Mouse (Mus musculus): ENCODE measurements around the gene Garnl3.
A peak's percentile ranks its signal among the peaks of the same experiment; 100 is the strongest.

The Garnl3 gene

DNA sequence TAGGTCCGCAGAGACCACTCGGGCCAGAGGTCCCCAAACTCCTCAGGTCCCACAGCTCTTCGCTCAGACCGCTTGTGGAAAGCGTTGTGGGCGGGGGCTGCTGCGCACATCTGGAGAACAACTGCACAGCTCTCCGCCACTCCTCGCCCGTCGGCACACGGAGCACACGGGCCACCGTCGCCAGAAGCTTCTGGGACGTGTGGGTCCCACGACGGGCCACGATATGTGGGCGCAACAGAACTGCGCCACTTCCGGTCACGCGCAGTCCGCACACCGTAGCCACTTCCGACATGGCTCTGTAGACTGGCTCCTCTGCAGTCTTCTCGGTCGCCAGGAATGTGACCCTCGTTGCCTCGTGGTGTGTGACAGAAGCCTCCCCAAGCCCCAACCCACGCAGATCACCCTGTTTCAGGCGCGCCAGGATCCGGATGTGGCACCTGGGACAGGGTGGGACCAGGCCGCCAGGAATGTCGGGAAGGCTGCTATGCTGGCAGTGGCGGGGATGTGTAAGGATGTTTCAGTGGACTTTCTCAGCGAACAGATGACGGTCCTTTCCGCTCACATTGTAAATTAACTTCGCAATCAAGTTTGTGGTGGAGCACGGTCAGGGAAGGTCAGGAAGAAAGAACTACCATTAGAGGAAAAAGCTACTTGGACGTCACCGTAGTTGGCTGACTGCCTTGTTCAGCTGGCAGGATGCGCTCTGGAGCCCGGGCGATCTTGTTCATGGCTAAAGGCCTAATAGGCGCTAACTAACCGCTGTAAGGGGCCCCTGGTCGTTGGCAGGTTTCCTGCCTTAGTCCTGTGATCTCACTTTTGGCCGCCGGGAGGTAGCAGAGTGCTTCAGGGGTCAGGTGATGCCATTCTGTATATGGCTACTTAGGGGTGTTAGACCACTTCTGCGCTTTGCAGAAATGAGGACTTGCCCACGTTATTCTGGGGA is 164.5 kb downstream of the Garnl3 start:
- DNase-seq = peak; percentile 86 to 87

DNA sequence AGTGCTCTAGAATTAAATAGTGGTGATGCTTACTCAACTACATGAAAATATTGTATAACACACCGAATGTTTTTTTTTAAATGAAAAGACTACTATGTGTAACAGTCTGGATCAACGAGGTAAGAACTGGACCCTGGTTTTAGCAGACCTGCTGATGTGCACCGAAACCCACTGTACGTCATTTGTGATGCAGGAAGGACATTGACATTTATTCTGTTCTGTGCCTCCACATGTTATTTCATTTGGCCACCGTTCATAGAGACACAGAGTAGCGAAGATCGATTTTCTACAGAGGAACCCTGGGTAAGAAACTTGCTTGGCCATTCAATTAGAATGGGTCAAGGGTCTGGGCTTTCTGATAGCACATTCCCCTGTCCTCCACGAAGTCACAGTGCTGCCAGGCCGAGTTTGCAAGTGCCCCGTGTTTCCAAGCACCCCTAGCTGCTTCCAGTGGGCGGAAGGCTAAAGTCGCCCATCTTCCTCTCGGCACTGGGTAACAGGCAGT is 165.2 kb downstream of the Garnl3 start:
- DNase-seq = no peak

DNA sequence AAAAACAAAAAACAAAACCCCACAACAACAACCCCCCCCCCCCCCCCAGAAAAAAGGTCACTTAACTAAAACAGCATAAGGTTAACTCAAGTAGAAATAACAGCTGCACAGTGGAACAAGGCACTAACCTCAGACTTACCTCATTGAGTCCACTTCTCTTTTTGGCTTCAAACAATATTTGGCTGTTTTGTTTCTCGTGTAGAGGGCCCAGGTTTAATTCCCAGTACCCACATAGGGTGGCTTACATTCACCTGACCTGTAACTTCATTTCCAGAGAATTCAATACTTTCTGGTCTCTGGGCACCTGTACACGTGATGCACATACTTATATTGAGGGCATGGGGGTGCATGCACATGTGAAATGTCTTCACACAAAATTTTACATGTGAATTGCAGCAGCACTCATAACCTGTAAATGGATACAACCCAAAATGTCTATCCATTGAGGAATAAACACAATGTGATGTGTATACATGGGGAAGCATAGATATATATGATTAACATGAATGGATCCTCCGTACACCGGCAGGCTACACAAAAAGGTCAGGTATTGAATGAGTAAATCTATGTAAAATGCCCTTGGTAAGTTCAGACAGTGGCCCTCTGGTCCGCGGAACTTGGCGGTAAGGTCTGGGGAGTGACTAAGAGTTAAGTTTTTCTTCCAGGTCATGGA is 165.8 kb downstream of the Garnl3 start:
- no peak for DNase-seq

DNA sequence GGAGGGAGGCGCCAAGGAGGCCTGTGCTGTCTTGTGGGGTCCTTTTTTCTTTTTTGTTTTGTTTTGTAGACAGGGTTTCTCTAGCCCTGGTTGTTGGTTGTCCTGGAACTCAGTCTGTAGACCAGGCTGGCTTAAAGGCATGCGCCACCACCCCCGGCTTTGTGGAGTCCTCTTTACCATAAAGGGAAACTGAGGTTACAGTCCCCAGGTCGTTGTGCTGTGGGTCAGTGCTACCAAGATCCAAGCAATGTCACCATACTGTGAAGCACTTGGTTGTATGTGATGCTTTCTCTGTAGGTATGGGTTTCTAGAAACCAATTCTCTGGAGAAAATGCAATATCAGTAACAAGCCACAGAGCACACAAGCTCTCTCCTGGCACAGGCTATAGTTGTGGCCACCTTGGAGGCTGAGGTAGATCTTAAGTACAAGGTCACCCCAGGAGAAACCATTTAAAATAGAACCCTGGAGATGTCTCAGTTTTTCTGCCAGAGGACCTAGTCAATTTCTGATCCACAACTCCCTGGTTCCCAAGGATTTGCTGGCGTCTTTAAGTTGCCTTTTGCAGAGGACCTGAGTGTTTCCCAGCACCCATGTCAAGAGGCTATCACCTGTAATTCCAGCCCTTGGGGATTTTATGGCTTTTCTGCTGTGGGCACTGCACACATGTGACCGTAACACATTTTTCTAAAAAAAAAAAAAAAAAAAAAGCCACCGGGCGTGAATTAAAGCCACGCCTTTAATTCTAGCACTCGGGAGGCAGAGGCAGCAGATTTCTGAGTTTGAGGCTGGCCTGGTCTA is 166.6 kb downstream of the Garnl3 start:
- no peak for DNase-seq

DNA sequence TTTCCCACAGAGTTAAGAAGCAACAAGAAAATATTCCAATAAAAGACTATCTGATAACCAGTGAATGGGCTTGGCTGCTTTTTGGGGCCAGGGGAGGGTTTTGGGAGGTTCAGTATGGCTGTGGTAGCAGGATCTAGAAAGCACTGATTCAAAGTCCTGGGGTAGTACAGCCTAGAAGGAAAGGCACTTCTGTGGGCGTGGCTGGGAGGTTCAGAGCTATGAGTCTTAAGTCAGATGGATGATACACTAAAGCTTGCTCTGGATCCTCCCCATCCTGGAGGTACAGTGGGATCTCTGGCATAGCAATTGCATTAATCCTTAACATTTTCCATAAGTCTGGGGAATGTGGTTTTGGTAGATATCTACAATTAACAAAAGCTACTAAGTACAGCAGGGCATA is 167.5 kb downstream of the Garnl3 start:
- no peak for DNase-seq

DNA sequence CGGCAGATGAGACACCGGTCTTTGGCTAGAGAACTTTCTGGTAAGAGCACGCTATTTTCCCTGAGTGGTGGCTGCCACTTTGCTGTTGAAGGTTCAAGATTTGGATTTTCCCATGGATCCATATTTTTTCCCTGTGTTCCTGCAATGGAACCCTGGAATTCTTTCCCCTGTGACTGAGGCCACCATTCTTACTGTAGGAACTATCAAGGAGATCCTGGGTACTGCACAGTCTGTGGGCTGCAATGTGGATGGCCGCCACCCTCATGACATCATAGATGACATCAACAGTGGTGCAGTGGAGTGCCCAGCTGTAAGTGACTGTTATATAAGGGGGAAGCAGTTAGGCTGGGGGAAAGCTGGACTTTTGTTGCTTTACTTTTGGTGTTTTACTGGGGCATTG is 167.9 kb downstream of the Garnl3 start:
- no peak for DNase-seq

DNA sequence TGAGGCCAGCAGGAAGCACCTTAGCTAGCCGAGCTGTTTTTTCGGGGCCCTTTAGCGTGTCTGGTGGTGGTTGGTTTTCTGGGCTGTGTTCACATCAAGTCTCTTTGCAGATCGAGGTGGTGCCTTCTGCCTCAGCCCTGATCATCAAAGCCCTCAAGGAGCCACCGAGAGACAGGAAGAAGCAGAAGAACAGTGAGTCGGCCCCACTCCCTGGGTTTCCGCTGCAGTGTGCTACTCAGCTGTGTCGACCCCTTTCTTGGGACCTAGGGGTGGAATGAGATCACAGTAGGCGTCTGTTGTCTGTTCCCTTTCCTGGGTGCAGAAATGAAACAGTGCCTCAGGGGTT is 168.6 kb downstream of the Garnl3 start:
- no peak for DNase-seq

DNA sequence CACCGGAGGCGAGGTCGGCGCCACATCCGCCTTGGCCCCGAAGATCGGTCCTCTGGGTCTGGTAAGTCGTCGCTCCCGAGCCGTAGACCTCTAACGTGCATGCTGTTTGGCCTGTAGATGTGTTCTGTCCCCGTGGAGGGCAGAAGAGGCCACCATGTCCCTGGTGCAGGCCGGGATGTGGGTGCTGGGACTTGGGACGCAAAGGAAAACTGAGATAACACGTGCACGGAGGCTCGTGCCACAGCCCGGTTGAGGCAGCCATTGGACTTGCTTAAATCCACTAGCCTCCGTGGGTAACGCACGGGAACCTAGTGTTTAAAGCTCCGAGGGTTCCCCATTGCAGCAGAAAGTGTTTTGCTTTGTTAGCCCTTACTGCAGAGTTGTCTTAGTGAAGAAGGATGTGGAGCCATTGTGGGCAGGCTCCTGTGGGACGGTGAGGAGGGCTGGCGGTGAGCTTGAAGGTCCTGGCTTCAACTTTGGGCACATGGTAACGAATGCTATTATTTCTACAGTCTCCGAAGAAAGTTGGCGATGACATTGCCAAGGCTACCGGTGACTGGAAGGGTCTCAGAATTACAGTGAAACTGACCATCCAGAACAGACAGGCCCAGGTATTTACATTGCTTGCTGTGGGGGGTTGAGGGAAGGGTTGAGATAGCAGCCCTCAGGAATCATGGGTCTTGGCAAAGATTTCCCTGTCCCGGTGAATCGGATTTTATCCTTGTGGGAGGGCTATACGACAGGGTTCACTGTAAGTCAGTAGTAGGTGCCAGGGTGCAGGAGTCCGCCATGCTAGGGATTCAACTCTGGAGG is 169.2 kb downstream of the Garnl3 start:
- no peak for DNase-seq

DNA sequence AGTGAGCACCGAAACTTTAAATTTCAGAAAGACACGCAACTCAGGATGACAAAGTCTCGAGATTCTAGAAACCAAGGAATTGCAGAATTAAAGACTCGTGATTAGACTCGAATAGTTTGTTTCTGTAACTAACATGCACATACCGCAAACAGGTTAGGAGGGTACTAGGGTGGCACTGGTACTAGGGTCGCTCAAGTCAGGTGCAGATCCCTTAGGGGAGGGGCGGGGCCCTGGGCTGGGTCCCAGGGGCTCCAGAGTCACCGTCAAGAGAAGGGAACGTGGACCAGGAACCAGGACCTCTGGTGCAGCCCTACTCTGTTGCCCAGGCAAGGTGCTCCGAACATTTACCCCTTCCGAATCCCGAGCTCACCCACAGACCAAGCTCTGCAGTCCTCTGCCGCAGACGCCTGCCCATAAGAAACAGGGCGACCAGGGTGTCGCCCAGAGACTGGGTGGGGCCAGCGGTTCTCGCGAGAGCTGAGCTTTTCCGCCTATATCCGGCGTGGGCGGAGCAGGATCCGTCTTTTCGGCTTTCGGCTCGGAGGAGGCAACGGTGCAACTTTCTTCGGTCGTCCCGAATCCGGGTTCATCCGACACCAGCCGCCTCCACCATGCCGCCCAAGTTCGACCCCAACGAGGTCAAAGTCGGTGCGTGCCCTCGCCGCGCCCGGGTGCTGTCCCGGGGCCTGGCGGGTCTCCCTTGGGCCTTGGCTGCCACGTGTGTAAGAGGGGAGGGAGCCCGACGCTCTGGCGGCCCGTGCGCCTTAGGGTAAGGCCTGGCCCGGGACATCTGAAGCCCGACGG is 170.1 kb downstream of the Garnl3 start, which contains the start of the genes Rpl12 and Lrsam1:
Gene Rpl12, plus strand, starts transcription at position 368 of the 804 bp plus-strand sequence.
Gene Lrsam1, minus strand, starts transcription at position 423 of the 804 bp plus-strand sequence.
- DNase-seq = peak; percentile 90 to 94

DNA sequence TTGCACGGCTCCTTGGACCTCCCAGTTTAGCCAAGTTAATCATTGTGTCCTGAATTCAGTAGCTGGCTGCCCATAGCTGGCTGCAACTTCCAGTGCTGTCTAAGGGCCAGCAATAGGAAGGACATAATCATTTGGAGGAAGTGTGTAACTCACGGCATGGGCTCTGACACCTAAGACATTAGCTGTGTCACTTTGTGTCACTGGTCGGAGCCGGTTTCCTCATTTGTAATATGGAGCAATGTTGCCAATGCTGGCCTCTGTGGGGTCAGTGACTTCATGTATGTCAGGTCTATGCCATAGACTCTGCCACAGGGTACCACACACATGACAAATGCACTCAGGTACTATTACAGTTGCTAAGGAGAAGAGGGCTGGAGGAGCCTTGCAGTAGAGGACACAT is 171.2 kb downstream of the Garnl3 start:
- DNase-seq = no peak

DNA sequence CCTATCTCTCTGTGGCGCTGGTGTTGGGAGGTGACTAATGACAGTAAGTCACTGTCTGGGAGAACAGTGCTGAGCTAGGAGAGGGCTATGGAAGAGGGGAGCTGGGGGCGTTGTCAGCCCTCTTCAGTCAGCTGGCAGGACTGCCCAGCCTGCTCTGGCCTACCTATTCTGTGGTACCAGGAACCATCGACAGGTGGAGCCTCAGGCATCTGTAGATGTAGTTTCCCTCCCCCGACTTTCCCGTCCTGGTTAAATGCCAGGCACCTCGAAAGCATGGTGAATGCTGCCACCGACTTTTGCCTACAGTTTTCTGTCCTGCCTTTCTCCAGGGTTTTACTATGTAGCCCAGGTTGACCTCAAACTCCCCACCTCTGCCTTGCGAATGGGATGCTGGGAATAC is 174.1 kb downstream of the Garnl3 start:
- peak in 1 of 2 experiments; percentile 45 for DNase-seq

DNA sequence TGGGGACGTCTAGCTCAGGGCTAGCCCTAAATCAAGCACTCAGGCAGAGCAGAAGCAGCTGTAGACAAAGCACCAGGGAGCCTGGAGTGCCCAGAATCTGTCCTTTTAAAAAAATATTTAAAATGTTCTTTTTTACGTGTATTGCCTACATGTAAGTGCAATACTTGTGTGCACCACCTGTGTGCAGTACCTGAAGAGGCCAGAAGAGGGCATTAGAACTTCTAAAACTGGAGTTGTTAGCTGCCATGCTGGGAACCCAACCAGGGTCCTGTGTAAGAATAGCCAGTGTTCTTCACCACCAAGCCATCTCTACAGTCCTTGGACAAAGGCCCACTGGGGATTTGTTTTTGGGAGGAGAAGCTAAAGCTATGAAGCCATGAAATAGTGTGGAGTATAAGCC is 176.9 kb downstream of the Garnl3 start:
- DNase-seq = no peak

DNA sequence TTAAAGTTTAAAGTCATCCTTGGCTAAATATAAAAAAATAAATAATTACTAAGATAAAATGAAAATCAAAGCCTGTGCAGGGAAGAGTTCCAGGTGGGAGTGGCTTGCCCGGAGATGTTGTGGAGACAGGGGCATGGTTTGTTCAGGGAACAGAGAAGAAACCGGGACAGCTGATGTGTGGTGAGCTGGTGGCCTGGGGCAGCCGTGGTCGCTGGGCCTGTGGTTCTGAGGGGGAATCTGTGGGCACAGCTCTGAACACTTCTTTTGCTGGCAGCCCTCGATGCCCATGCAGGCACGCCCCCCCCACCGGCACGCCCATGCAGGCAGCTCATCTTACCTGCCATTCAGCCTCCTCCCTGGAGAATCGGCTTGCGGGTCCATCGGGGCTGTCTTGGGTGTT is 184.0 kb downstream of the Garnl3 start:
- DNase-seq = no peak

DNA sequence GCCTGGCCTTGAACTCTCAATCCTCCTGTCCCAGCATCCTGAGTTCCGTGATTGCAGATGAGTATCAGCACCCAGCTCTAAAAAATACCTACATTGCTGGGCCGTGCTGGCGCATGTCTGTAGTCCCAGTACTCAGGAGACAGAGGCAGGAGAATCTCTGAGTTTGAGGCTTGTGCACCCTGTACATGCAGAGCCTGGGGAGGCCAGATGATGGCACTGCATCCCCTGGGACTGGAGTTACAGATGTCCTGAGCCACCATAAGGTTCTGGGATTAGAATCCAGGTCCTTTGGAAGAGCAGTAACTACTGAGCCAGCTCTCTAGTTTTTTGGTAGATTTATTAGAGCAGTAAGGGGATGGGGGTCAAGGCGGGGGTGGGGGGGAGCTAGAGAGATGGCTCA is 191.0 kb downstream of the Garnl3 start:
- DNase-seq = no peak

DNA sequence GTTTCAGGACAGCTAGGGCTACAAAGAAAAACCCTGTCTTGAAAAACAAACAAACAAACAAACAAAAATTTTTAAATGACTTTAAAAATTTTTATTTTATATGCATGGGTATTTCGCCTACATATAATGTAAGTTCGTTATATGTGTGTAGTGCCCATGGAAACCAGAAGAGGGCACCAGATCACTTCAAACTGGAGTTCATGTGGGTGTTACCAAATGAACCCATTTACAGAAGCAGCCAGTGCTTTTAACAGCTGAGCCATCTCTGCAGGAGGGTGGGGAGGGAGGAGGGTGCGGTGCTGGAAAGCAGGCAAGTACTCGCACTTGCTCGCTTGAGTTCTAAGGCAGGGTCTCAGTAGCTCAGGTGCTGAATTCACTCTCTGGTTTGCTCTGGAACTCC is 192.0 kb downstream of the Garnl3 start:
- DNase-seq = peak in 1 of 2 experiments; percentile 50

DNA sequence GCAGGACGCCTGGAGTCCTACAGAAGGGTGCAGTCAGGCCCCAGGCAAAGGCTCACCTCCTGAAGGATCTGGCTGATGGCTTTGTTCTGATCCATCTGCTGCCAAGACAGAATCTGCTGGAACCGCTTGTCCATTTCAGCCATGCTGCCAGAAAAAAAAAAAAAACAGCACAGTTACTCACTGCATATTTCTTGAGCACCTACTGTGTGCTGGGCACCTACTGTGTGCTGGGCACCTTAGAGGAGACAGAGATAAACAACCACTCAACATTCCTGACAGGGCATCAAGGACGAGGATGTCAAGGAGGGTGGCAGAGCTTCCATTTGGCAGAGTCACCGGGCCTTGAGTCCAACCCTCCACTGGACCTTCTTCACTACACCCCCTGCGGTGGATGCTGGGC is 192.7 kb downstream of the Garnl3 start:
- no peak for DNase-seq
